Mouse (Mus musculus) cerebellum, adult 8-10 months (tissue): ENCODE results near the gene Pou2f3.

Experiments used
- DNase-seq: peaks from one replicate; pipeline ENCODE4 v3.0.0; 2022

Pou2f3 gene

GRCm38 (mm10) chr9:43229962-43230361 lies 19.8 kb upstream of the Pou2f3 start:
- no peak for DNase-seq

- DNase-seq, result no peak
Observed at GRCm38 (mm10) chr9:43229398-43229895, 19.3 kb upstream of the Pou2f3 start.

GRCm38 (mm10) chr9:43228745-43229144 lies 18.6 kb upstream of the Pou2f3 start:
- DNase-seq, result no peak

- DNase-seq, result no peak
Observed at GRCm38 (mm10) chr9:43227626-43228025, 17.5 kb upstream of the Pou2f3 start.

- DNase-seq, result no peak
Observed at GRCm38 (mm10) chr9:43226573-43227160, 16.5 kb upstream of the Pou2f3 start.

GRCm38 (mm10) chr9:43225481-43225880 lies 15.3 kb upstream of the Pou2f3 start:
- no peak for DNase-seq

- DNase-seq, result no peak
Observed at GRCm38 (mm10) chr9:43224771-43225355, 14.7 kb upstream of the Pou2f3 start.

GRCm38 (mm10) chr9:43222429-43222715 lies 12.2 kb upstream of the Pou2f3 start:
- DNase-seq, result no peak

- peak; percentile 72 for DNase-seq
Observed at GRCm38 (mm10) chr9:43221643-43222428, 11.7 kb upstream of the Pou2f3 start.

GRCm38 (mm10) chr9:43210771-43211450 lies 742 bp upstream of the Pou2f3 start:
- DNase-seq, result peak; percentile 43

GRCm38 (mm10) chr9:43206022-43206390 lies 4.2 kb downstream of the Pou2f3 start:
- no peak for DNase-seq

- DNase-seq, result no peak
Observed at GRCm38 (mm10) chr9:43205343-43206021, 4.7 kb downstream of the Pou2f3 start.

GRCm38 (mm10) chr9:43200212-43200611 lies 10.0 kb downstream of the Pou2f3 start:
- no peak for DNase-seq

- no peak for DNase-seq
Observed at GRCm38 (mm10) chr9:43194001-43194400, 16.2 kb downstream of the Pou2f3 start.

GRCm38 (mm10) chr9:43191561-43191960 lies 18.6 kb downstream of the Pou2f3 start:
- DNase-seq, result no peak

- DNase-seq, result no peak
Observed at GRCm38 (mm10) chr9:43189021-43189356, 21.2 kb downstream of the Pou2f3 start.

- no peak for DNase-seq
Observed at GRCm38 (mm10) chr9:43188309-43189020, 21.7 kb downstream of the Pou2f3 start.

GRCm38 (mm10) chr9:43179614-43180013 lies 30.6 kb downstream of the Pou2f3 start:
- no peak for DNase-seq

GRCm38 (mm10) chr9:43178172-43178571 lies 32.0 kb downstream of the Pou2f3 start:
- DNase-seq, result no peak

GRCm38 (mm10) chr9:43167081-43167480 lies 43.1 kb downstream of the Pou2f3 start:
- DNase-seq, result no peak

GRCm38 (mm10) chr9:43166346-43166745 lies 43.8 kb downstream of the Pou2f3 start:
- DNase-seq, result no peak

- no peak for DNase-seq
Observed at GRCm38 (mm10) chr9:43155960-43156359, 54.2 kb downstream of the Pou2f3 start.

- no peak for DNase-seq
Observed at GRCm38 (mm10) chr9:43151779-43152178, 58.4 kb downstream of the Pou2f3 start.
